Mouse (Mus musculus) erythroblast, embryonic 14.5 days (primary cell): ENCODE results near the gene Rsrc1.

Experiments used
- GATA1 ChIP-seq: IDR thresholded peaks from 2 replicates; pipeline ENCODE4 v1.6.1; 2012; ENCODE audit warnings: low read length, inconsistent platforms, mixed read lengths
- TAL1 ChIP-seq: IDR thresholded peaks from 3 replicates; pipeline ENCODE4 v1.6.1; 2012; ENCODE audit warnings: low read length, inconsistent platforms, mixed read lengths

GRCm38 (mm10) chr3:67267448-67267847, 286.3 kb downstream of the Rsrc1 start:
- TF ChIP-seq GATA1 (no peak), TAL1 (no peak)
